Mouse (Mus musculus): ENCODE data around the gene Mxra7.

- TF ChIP-seq CTCF (IDR thresholded peaks at IDR 0.05; ENCODE audit: extremely low read depth, insufficient read depth, insufficient read length, insufficient replicate concordance) (no peak), POLR2A (IDR thresholded peaks at IDR 0.05; ENCODE audit: low read depth, low read length) (no peak)
These were observed 46.1 kb upstream of the Mxra7 start for GRCm38 (mm10) chr11:116873987-116874386.

Measured in spleen, adult 2 months (tissue).